Mouse (Mus musculus) MEL (cell line): ENCODE results near the gene Slc18a2. TPM values are rescaled to one million over a fixed set of nuclear protein-coding genes. Genes with fewer than 3 reads are reported as not detected.

Source experiments
- DNase-seq: peaks from one replicate; pipeline ENCODE4 v3.0.0; 2011; ENCODE audit warnings: low read depth, low spot score
- H3K27ac ChIP-seq: 2 replicates; pipeline ENCODE4 v1.5.1; 2012; ENCODE audit warnings: low read depth, mild to moderate bottlenecking, control low read depth, low read length, moderate library complexity; ENCODE audit not compliant: control insufficient read depth
- H3K27me3 ChIP-seq, 2 experiments: fragments of 150-350 bp in 1 of 2; sonication (generic) in 1 of 2; 2 replicates each; pipeline ENCODE4 v1.6.1; 2012; ENCODE audit warnings: low read length in 2 of 2, mild to moderate bottlenecking in 2 of 2, improper control_type of control experiment in 1 of 2, moderate library complexity in 1 of 2; ENCODE audit not compliant: insufficient read depth in 2 of 2, control insufficient read depth in 1 of 2
- H3K36me3 ChIP-seq, 2 experiments: 2 replicates each; pipeline ENCODE4 v1.6.1; 2012 to 2014; ENCODE audit warnings: low read length in 2 of 2, improper control_type of control experiment in 1 of 2, inconsistent platforms in 1 of 2, mild to moderate bottlenecking in 1 of 2; ENCODE audit not compliant: insufficient read depth in 2 of 2, control insufficient read depth in 1 of 2
- H3K4me1 ChIP-seq, 2 experiments: fragments of 150-350 bp in 1 of 2; sonication (generic) in 1 of 2; 2 replicates each; pipeline ENCODE4 v1.6.1; 2012; ENCODE audit warnings: low read length in 2 of 2, improper control_type of control experiment in 1 of 2, mild to moderate bottlenecking in 1 of 2; ENCODE audit not compliant: insufficient read depth in 2 of 2, control insufficient read depth in 1 of 2
- H3K4me3 ChIP-seq, 2 experiments: fragments of 150-350 bp in 1 of 2; sonication (generic) in 1 of 2; 2 replicates each; pipeline ENCODE4 v1.5.1; 2012; ENCODE audit warnings: low read depth in 2 of 2, low read length in 2 of 2, mild to moderate bottlenecking in 2 of 2, moderate library complexity in 2 of 2, control low read depth in 1 of 2, improper control_type of control experiment in 1 of 2; ENCODE audit not compliant: control insufficient read depth in 1 of 2, insufficient read depth in 1 of 2
- H3K79me2 ChIP-seq: 2 replicates; pipeline ENCODE4 v1.6.1; 2012; ENCODE audit warnings: mild to moderate bottlenecking, low read length, moderate library complexity; ENCODE audit not compliant: control insufficient read depth, poor library complexity, insufficient read depth
- H3K9ac ChIP-seq: 2 replicates; pipeline ENCODE4 v1.6.1; 2012; ENCODE audit warnings: low read depth, mild to moderate bottlenecking, control low read depth, low read length, moderate library complexity; ENCODE audit not compliant: control insufficient read depth, poor library complexity, severe bottlenecking
- H3K9me3 ChIP-seq: fragments of 150-350 bp; sonication (generic); replicated peaks from 2 replicates; pipeline ENCODE4 v1.6.1; 2012; ENCODE audit warnings: mild to moderate bottlenecking, low read length, improper control_type of control experiment, moderate library complexity; ENCODE audit not compliant: insufficient read depth
- CHD1 ChIP-seq: IDR thresholded peaks from 2 replicates; pipeline ENCODE4 v1.6.1; 2012; ENCODE audit warnings: low read depth, mild to moderate bottlenecking, inconsistent platforms, low read length, improper control_type of control experiment
- CHD2 ChIP-seq: IDR thresholded peaks from 2 replicates; pipeline ENCODE4 v1.6.1; 2011; ENCODE audit warnings: low read length, improper control_type of control experiment
- CTCF ChIP-seq, 3 experiments: IDR thresholded peaks in 2 of 3; conservative IDR thresholded peaks in 1 of 3; 2 replicates each; pipeline ENCODE4 v1.5.1; 2011 to 2012; ENCODE audit warnings: low read length in 3 of 3, low read depth in 2 of 3, mild to moderate bottlenecking in 2 of 3, improper control_type of control experiment in 1 of 3, inconsistent platforms in 1 of 3, mixed read lengths in 1 of 3, moderate library complexity in 1 of 3; ENCODE audit not compliant: control insufficient read depth in 1 of 3, insufficient read depth in 1 of 3, poor library complexity in 1 of 3, severe bottlenecking in 1 of 3
- ETS1 ChIP-seq: IDR thresholded peaks from 2 replicates; pipeline ENCODE4 v1.6.1; 2012; ENCODE audit warnings: low read depth, mild to moderate bottlenecking, inconsistent platforms, low read length, improper control_type of control experiment, moderate library complexity
- GABPA ChIP-seq: IDR thresholded peaks from 2 replicates; pipeline ENCODE4 v1.6.1; 2012; ENCODE audit warnings: low read depth, mild to moderate bottlenecking, inconsistent platforms, low read length, improper control_type of control experiment, moderate library complexity
- GATA1 ChIP-seq: IDR thresholded peaks from 2 replicates; pipeline ENCODE4 v1.6.1; 2011; ENCODE audit warnings: low read depth, low read length, improper control_type of control experiment
- HCFC1 ChIP-seq: IDR thresholded peaks from 2 replicates; pipeline ENCODE4 v1.6.1; 2012; ENCODE audit warnings: low read depth, mild to moderate bottlenecking, inconsistent platforms, low read length, improper control_type of control experiment, moderate library complexity
- JUND ChIP-seq: IDR thresholded peaks from 2 replicates; pipeline ENCODE4 v1.6.1; 2011; ENCODE audit warnings: low read depth, mild to moderate bottlenecking, improper control_type of control experiment, low read length
- KAT2A ChIP-seq: conservative IDR thresholded peaks from 2 replicates; pipeline ENCODE4 v1.6.1; 2012; ENCODE audit warnings: low read depth, low read length, improper control_type of control experiment, inconsistent platforms
- MEF2A ChIP-seq: IDR thresholded peaks from 2 replicates; pipeline ENCODE4 v1.6.1; 2014; ENCODE audit warnings: low read depth, mild to moderate bottlenecking, inconsistent platforms, low read length, improper control_type of control experiment; ENCODE audit not compliant: poor library complexity, insufficient replicate concordance, severe bottlenecking; ENCODE audit errors: extremely low read depth
- MXI1 ChIP-seq: IDR thresholded peaks from 2 replicates; pipeline ENCODE4 v1.6.1; 2011; ENCODE audit warnings: mild to moderate bottlenecking, low read depth, low read length, improper control_type of control experiment
- MYC ChIP-seq: IDR thresholded peaks from 2 replicates; pipeline ENCODE4 v1.6.1; 2011; ENCODE audit warnings: low read depth, mild to moderate bottlenecking, low read length, improper control_type of control experiment, moderate library complexity
- RAD21 ChIP-seq: IDR thresholded peaks from 2 replicates; pipeline ENCODE4 v1.6.1; 2011; ENCODE audit warnings: mild to moderate bottlenecking, low read depth, low read length, improper control_type of control experiment
- SIN3A ChIP-seq: IDR thresholded peaks from 2 replicates; pipeline ENCODE4 v1.6.1; 2012; ENCODE audit warnings: low read length, improper control_type of control experiment, inconsistent platforms
- SMC3 ChIP-seq: IDR thresholded peaks from 2 replicates; pipeline ENCODE4 v1.6.1; 2011; ENCODE audit warnings: low read depth, low read length, improper control_type of control experiment
- TBP ChIP-seq: IDR thresholded peaks from 2 replicates; pipeline ENCODE4 v1.8.0; 2011; ENCODE audit warnings: low read depth, low read length, improper control_type of control experiment
- TCF12 ChIP-seq: IDR thresholded peaks from 2 replicates; pipeline ENCODE4 v1.6.1; 2014; ENCODE audit warnings: low read depth, mild to moderate bottlenecking, inconsistent platforms, low read length, improper control_type of control experiment, moderate library complexity
- UBTF ChIP-seq: IDR thresholded peaks from 2 replicates; pipeline ENCODE4 v1.6.1; 2012; ENCODE audit warnings: low read depth, mild to moderate bottlenecking, inconsistent platforms, low read length, improper control_type of control experiment, moderate library complexity, borderline replicate concordance; ENCODE audit not compliant: insufficient read depth
- USF1 ChIP-seq: IDR thresholded peaks from 2 replicates; pipeline ENCODE4 v1.6.1; 2014; ENCODE audit warnings: low read depth, mild to moderate bottlenecking, inconsistent platforms, low read length, improper control_type of control experiment, moderate library complexity
- USF2 ChIP-seq, 2 experiments: IDR thresholded peaks; 2 replicates each; pipeline ENCODE4 v1.6.1; 2011 to 2012; ENCODE audit warnings: improper control_type of control experiment in 2 of 2, low read length in 2 of 2, borderline replicate concordance in 1 of 2, inconsistent platforms in 1 of 2, low read depth in 1 of 2, mild to moderate bottlenecking in 1 of 2; ENCODE audit not compliant: insufficient read depth in 1 of 2
- ZKSCAN1 ChIP-seq: IDR thresholded peaks from 2 replicates; pipeline ENCODE4 v1.6.1; 2012; ENCODE audit warnings: low read depth, mild to moderate bottlenecking, inconsistent platforms, low read length, improper control_type of control experiment, moderate library complexity
- ZNF384 ChIP-seq: IDR thresholded peaks from 2 replicates; pipeline ENCODE4 v1.6.1; 2012; ENCODE audit warnings: low read depth, mild to moderate bottlenecking, inconsistent platforms, low read length, improper control_type of control experiment
- polyA plus RNA-seq, 2 experiments: library from polyadenylated mRNA; stranded (reverse) in 1 of 2; unstranded in 1 of 2; fragments of >175 nt in 1 of 2; fragments of >200 nt in 1 of 2; gene quantifications; 2 replicates each; pipeline versions ENCODE4 v1.2.1 to v1.2.4; 2012; ENCODE audit warnings: low replicate concordance in 2 of 2, low read depth in 1 of 2; ENCODE audit not compliant: insufficient read length in 2 of 2, insufficient read depth in 1 of 2, missing spikeins in 1 of 2
- total RNA-seq: library from RNA; depleted of rRNA; stranded (reverse); fragments of 300-350 nt; gene quantifications from 2 replicates; pipeline ENCODE4 v1.2.3, GENCODE M21; 2012

Gene Slc18a2
- total and polyA plus RNA-seq, 3 experiments, result 1.5 to 4.2 TPM; not detected in 1

GRCm38 (mm10) chr19:59263171-59263570 is 2.5 kb downstream of the Slc18a2 start:
- no peak overlapping the region for H3K9ac ChIP-seq
- no peak overlapping the region for H3K27ac ChIP-seq
- peaks cover 0 to 11% of the 10 kb centered on the region in 2 experiments; a peak in 2 of 4 replicates for H3K36me3 ChIP-seq
- no peak overlapping the region for H3K4me3 ChIP-seq
- H3K4me1 ChIP-seq, result peaks cover 0 to 19% of the 10 kb centered on the region in 2 experiments; a peak in 3 of 4 replicates
- no peaks in the 10 kb centered on the region for H3K79me2 ChIP-seq
- no peaks in the 10 kb centered on the region for H3K9me3 ChIP-seq
- H3K27me3 ChIP-seq, result no peaks in the 10 kb centered on the region
- TF ChIP-seq JUND (no peak), TCF12 (no peak), KAT2A (no peak), USF1 (no peak), USF2 (IDR thresholded peaks at IDR 0.05; ENCODE audit: borderline replicate concordance in 1 of 2, insufficient read depth in 1 of 2, low read depth in 1 of 2, low read length in 2 of 2) (no peak), SIN3A (no peak)
- TF ChIP-seq, all 39 proteins: peak for 0
- no peak for DNase-seq

GRCm38 (mm10) chr19:59264838-59265532 is 4.3 kb downstream of the Slc18a2 start:
- Histone ChIP-seq H3K9me3 (no peaks in the 10 kb centered on the region), H3K27me3 (no peaks in the 10 kb centered on the region), H3K27ac (no peak overlapping the region), H3K36me3 (peaks cover 0 to 11% of the 10 kb centered on the region in 2 experiments; a peak in 2 of 4 replicates), H3K4me3 (no peak overlapping the region), H3K4me1 (peaks cover 0 to 19% of the 10 kb centered on the region in 2 experiments; a peak in 3 of 4 replicates), H3K9ac (no peak overlapping the region), H3K79me2 (no peaks in the 10 kb centered on the region)
- TF ChIP-seq CHD1 (no peak), MXI1 (no peak), UBTF (no peak), CHD2 (no peak), TBP (no peak), HCFC1 (no peak), GATA1 (no peak), SMC3 (no peak), KAT2A (no peak), CTCF (IDR thresholded peaks at IDR 0.05 in 2 of 3, conservative IDR thresholded peaks at IDR 0.05 in 1 of 3; ENCODE audit: control insufficient read depth in 1 of 3, insufficient read depth in 1 of 3, low read depth in 2 of 3, low read length in 3 of 3, poor library complexity in 1 of 3, severe bottlenecking in 1 of 3) (no peak), ETS1 (no peak), RAD21 (no peak), MYC (no peak), GABPA (no peak), ZNF384 (no peak), MEF2A (no peak), ZKSCAN1 (no peak)
- no peak for DNase-seq
